Mouse (Mus musculus) hindbrain, embryonic 14.5 days (tissue): ENCODE measurements around the gene Traf4. TPM values are rescaled to one million over a fixed set of nuclear protein-coding genes. Genes with fewer than 3 reads are reported as not detected.

ENCODE experiments used
- ATAC-seq: fragments of 200-750 bp; cut with Nextera tagmentation; 2 replicates; pipeline ENCODE4 v1.8.0; 2017; ENCODE audit warnings: moderate number of reproducible peaks, mild to moderate bottlenecking, moderate TSS enrichment, moderate library complexity; ENCODE audit not compliant: low FRiP score
- DNase-seq: peaks from one replicate; pipeline ENCODE4 v3.0.0-alpha.2; 2015; ENCODE audit warnings: low spot score
- H3K27ac ChIP-seq: fragments of 300-500 bp; sonication (generic); 2 replicates; pipeline ENCODE4 v1.5.1; 2014; ENCODE audit warnings: mild to moderate bottlenecking, moderate library complexity
- H3K27me3 ChIP-seq: fragments of 300-500 bp; sonication (generic); 2 replicates; pipeline ENCODE4 v1.6.1; 2014; ENCODE audit warnings: mild to moderate bottlenecking, low read length, mixed read lengths; ENCODE audit not compliant: control insufficient read depth, insufficient read depth
- H3K36me3 ChIP-seq: fragments of 300-500 bp; sonication (generic); replicated peaks from 2 replicates; pipeline ENCODE4 v1.6.1; 2014; ENCODE audit not compliant: control insufficient read depth, insufficient read depth
- H3K4me1 ChIP-seq: fragments of 300-500 bp; sonication (generic); replicated peaks from 2 replicates; pipeline ENCODE4 v1.6.1; 2014; ENCODE audit warnings: antibody characterized with exemption, low read length, mixed read lengths; ENCODE audit not compliant: control insufficient read depth, insufficient read depth
- H3K4me2 ChIP-seq: fragments of 300-500 bp; sonication (generic); replicated peaks from 2 replicates; pipeline ENCODE4 v1.6.1; 2014; ENCODE audit warnings: mild to moderate bottlenecking, moderate library complexity
- H3K4me3 ChIP-seq: fragments of 300-500 bp; sonication (generic); replicated peaks from 2 replicates; pipeline ENCODE4 v1.5.1; 2014; ENCODE audit warnings: mild to moderate bottlenecking, low read length
- H3K9ac ChIP-seq: fragments of 300-500 bp; sonication (generic); 2 replicates; pipeline ENCODE4 v1.6.1; 2014
- H3K9me3 ChIP-seq: fragments of 300-500 bp; sonication (generic); 2 replicates; pipeline ENCODE4 v1.6.1; 2016; ENCODE audit warnings: low read length; ENCODE audit not compliant: control insufficient read depth
- whole genome bisulfite sequencing: fragments of 180-500 bp; shearing (Covaris S2); extraction: QIAGEN DNeasy Blood & Tissue Kit; methylation state at CpG from one replicate; pipeline ENCODE4 v1.1.7; 2014; 5-methylcytosine and 5-hydroxymethylcytosine counted together
- polyA plus RNA-seq: library from polyadenylated mRNA; unstranded; fragments of >200 nt; fragmentation: Nextera tagmentation; extraction: Ambion mirVana; gene quantifications from 2 replicates; pipeline ENCODE4 v1.2.1, GENCODE M21; 2014

Traf4 gene
- polyA plus RNA-seq, 1 experiment from 2014 or later: 57.2 TPM

- peak; percentile 86 for ATAC-seq
- 41% methylated on average over 9 of the region's 9 CpGs for WGBS
- no peak overlapping the region for H3K4me3 ChIP-seq
- no peak overlapping the region for H3K4me2 ChIP-seq
- H3K27ac ChIP-seq: peak overlapping the region; percentile 64
- peaks cover 95% of the 10 kb centered on the region for H3K36me3 ChIP-seq
- H3K9me3 ChIP-seq: no peaks in the 10 kb centered on the region
- peak; percentile 78 for DNase-seq
- peaks cover 12% of the 10 kb centered on the region for H3K4me1 ChIP-seq
- no peaks in the 10 kb centered on the region for H3K27me3 ChIP-seq
- no peak overlapping the region for H3K9ac ChIP-seq
Observed at GRCm38 (mm10) chr11:78152299-78153231, 12.8 kb downstream of the Traf4 start.

GRCm38 (mm10) chr11:78151161-78151560 is 14.2 kb downstream of the Traf4 start:
- H3K4me1 ChIP-seq: peaks cover 12% of the 10 kb centered on the region
- ATAC-seq: no peak
- 23% methylated on average over 1 of the region's 1 CpGs for WGBS

GRCm38 (mm10) chr11:78146707-78147543 is 18.5 kb downstream of the Traf4 start:
- peaks cover 88% of the 10 kb centered on the region for H3K36me3 ChIP-seq
- no peak overlapping the region for H3K4me2 ChIP-seq
- ATAC-seq (no peak), DNase-seq (no peak)
- no peak overlapping the region for H3K9ac ChIP-seq
- 94% methylated on average over 6 of the region's 6 CpGs for WGBS
- H3K27ac ChIP-seq: no peak overlapping the region
- H3K4me3 ChIP-seq: no peak overlapping the region
- no peaks in the 10 kb centered on the region for H3K4me1 ChIP-seq
- H3K27me3 ChIP-seq: no peaks in the 10 kb centered on the region
- no peaks in the 10 kb centered on the region for H3K9me3 ChIP-seq

More at GRCm38 (mm10) chr11:78151161-78151560, 14.2 kb downstream of the Traf4 start:
- Histone ChIP-seq H3K4me3 (no peak overlapping the region), H3K27ac (no peak overlapping the region), H3K36me3 (peaks cover 95% of the 10 kb centered on the region), H3K9ac (no peak overlapping the region), H3K9me3 (no peaks in the 10 kb centered on the region), H3K27me3 (no peaks in the 10 kb centered on the region), H3K4me2 (no peak overlapping the region)
- DNase-seq: no peak

GRCm38 (mm10) chr11:78146168-78146567 is 19.2 kb downstream of the Traf4 start:
- 90% methylated on average over 5 of the region's 5 CpGs for WGBS
- H3K9ac ChIP-seq: no peak overlapping the region
- H3K9me3 ChIP-seq: no peaks in the 10 kb centered on the region
- H3K4me3 ChIP-seq: no peak overlapping the region
- peaks cover 81% of the 10 kb centered on the region for H3K36me3 ChIP-seq
- no peak overlapping the region for H3K4me2 ChIP-seq
- DNase-seq (no peak), ATAC-seq (no peak)
- H3K27ac ChIP-seq: no peak overlapping the region
- no peaks in the 10 kb centered on the region for H3K27me3 ChIP-seq
- no peaks in the 10 kb centered on the region for H3K4me1 ChIP-seq

- ATAC-seq (no peak), DNase-seq (no peak)
- Histone ChIP-seq H3K9me3 (no peaks in the 10 kb centered on the region), H3K36me3 (peaks cover 56% of the 10 kb centered on the region), H3K4me1 (no peaks in the 10 kb centered on the region; the same call in 1 of the 2 replicates), H3K27ac (no peak overlapping the region), H3K27me3 (no peaks in the 10 kb centered on the region), H3K9ac (no peak overlapping the region), H3K4me2 (no peak overlapping the region), H3K4me3 (no peak overlapping the region)
- 76% methylated on average over 2 of the region's 2 CpGs for WGBS
Observed at GRCm38 (mm10) chr11:78143520-78143919, 21.9 kb downstream of the Traf4 start.

- WGBS: 88% methylated on average over 5 of the region's 5 CpGs
- H3K27ac ChIP-seq: no peak overlapping the region
- DNase-seq (no peak), ATAC-seq (no peak)
- H3K4me2 ChIP-seq: no peak overlapping the region
- H3K4me3 ChIP-seq: no peak overlapping the region
- no peak overlapping the region for H3K9ac ChIP-seq
- no peaks in the 10 kb centered on the region for H3K9me3 ChIP-seq
- H3K36me3 ChIP-seq: peaks cover 27% of the 10 kb centered on the region
- H3K27me3 ChIP-seq: no peaks in the 10 kb centered on the region
- no peaks in the 10 kb centered on the region; the same call in 1 of the 2 replicates for H3K4me1 ChIP-seq
Observed at GRCm38 (mm10) chr11:78140665-78141064, 24.7 kb downstream of the Traf4 start.

GRCm38 (mm10) chr11:78138023-78138422 is 27.4 kb downstream of the Traf4 start:
- Histone ChIP-seq H3K4me3 (no peak overlapping the region), H3K36me3 (peaks cover under 1% of the 10 kb centered on the region; the same call in 1 of the 2 replicates), H3K4me1 (no peaks in the 10 kb centered on the region; the same call in 1 of the 2 replicates), H3K9me3 (no peaks in the 10 kb centered on the region), H3K27me3 (no peaks in the 10 kb centered on the region), H3K4me2 (no peak overlapping the region), H3K9ac (no peak overlapping the region), H3K27ac (no peak overlapping the region)
- no peak for ATAC-seq
- 82% methylated on average over 3 of the region's 3 CpGs for WGBS
- DNase-seq: no peak

GRCm38 (mm10) chr11:78137584-78137983 is 27.8 kb downstream of the Traf4 start:
- Histone ChIP-seq H3K4me3 (no peak overlapping the region), H3K9me3 (no peaks in the 10 kb centered on the region), H3K9ac (no peak overlapping the region), H3K27ac (no peak overlapping the region), H3K4me1 (no peaks in the 10 kb centered on the region; the same call in 1 of the 2 replicates), H3K36me3 (no peaks in the 10 kb centered on the region), H3K27me3 (no peaks in the 10 kb centered on the region), H3K4me2 (no peak overlapping the region)
- ATAC-seq (no peak), DNase-seq (no peak)
- WGBS: 84% methylated on average over 4 of the region's 4 CpGs

GRCm38 (mm10) chr11:78136132-78136531 is 29.3 kb downstream of the Traf4 start:
- no peak for ATAC-seq
- 85% methylated on average over 1 of the region's 1 CpGs for WGBS
- H3K27ac ChIP-seq: no peak overlapping the region
- no peaks in the 10 kb centered on the region for H3K9me3 ChIP-seq
- H3K36me3 ChIP-seq: no peaks in the 10 kb centered on the region
- no peaks in the 10 kb centered on the region; the same call in 1 of the 2 replicates for H3K4me1 ChIP-seq
- H3K4me3 ChIP-seq: no peak overlapping the region
- no peak overlapping the region for H3K9ac ChIP-seq
- no peak for DNase-seq
- no peak overlapping the region for H3K4me2 ChIP-seq
- H3K27me3 ChIP-seq: no peaks in the 10 kb centered on the region
